Mouse (Mus musculus) heart, postnatal 0 days (tissue): ENCODE measurements around the gene Ankrd65.

Source experiments
- CTCF ChIP-seq: IDR thresholded peaks from 2 replicates; pipeline ENCODE4 v1.5.1; 2016; ENCODE audit warnings: antibody characterized with exemption, control low read depth, low read depth
- EP300 ChIP-seq: IDR thresholded peaks from 2 replicates; pipeline ENCODE4 v1.6.1; 2016; ENCODE audit warnings: antibody characterized with exemption, low read depth

DNA sequence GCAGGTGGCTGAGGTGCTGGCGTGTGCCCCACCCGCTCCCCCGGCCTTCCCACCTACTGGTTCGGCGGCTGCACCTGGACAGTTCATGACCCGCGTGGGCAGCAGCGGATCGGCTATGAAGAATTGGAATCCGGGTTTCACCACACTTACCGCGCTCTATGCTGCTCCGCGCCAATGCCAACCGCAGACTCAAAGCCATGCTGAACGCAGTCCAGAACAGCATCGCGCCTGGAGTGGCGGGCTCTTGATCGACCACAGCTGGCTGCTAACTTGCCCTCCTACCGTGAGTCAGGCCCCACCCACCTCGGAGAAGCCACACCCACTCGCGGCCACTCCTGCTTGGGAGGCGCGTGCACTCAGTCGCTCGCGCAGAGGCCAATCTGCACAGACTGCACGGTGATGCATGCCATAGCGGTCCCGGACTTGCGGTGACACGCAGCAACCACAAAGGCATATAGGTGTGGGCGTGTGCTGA, 15.9 kb upstream of the Ankrd65 start, which contains the start of gene Vwa1:
- TF ChIP-seq CTCF (no peak), EP300 (no peak)
